Mouse (Mus musculus): ENCODE results near the gene Ift122. TPM values are rescaled to one million over a fixed set of nuclear protein-coding genes. Genes with fewer than 3 reads are reported as not detected.

Gene Ift122
- polyA plus RNA-seq, 1 experiment from 2014 or later, result 2.2 TPM

GRCm38 (mm10) chr6:115961743-115962142 is 108.5 kb downstream of the Ift122 start:
- ATAC-seq (ENCODE audit: insufficient read depth), result no peak
- H3K9ac ChIP-seq, result no peak overlapping the region
- no peaks in the 10 kb centered on the region for H3K27me3 ChIP-seq
- H3K4me3 ChIP-seq (replicated peaks), result no peak overlapping the region
- H3K36me3 ChIP-seq (replicated peaks), result no peaks in the 10 kb centered on the region
- no peak overlapping the region for H3K4me2 ChIP-seq
- whole genome bisulfite sequencing (ENCODE audit: insufficient replicate concordance), result 57% methylated on average over 3 of the region's 3 CpGs
- no peaks in the 10 kb centered on the region for H3K9me3 ChIP-seq (replicated peaks)
- H3K27ac ChIP-seq (replicated peaks), result no peak overlapping the region
- 0 out of 2 replicates have a peak, but pooled peaks cover 5% of the 10 kb centered on the region for H3K4me1 ChIP-seq (replicated peaks)

- Histone ChIP-seq H3K27me3 (no peaks in the 10 kb centered on the region), H3K4me2 (no peak overlapping the region), H3K9me3 (replicated peaks) (no peaks in the 10 kb centered on the region), H3K9ac (no peak overlapping the region), H3K4me3 (replicated peaks) (no peak overlapping the region), H3K36me3 (replicated peaks) (no peaks in the 10 kb centered on the region), H3K4me1 (replicated peaks) (no peaks in the 10 kb centered on the region), H3K27ac (replicated peaks) (no peak overlapping the region)
- no peak for ATAC-seq (ENCODE audit: insufficient read depth)
- 66% methylated on average over 23 of the region's 23 CpGs for WGBS (ENCODE audit: insufficient replicate concordance)
These were observed 109.3 kb downstream of the Ift122 start for GRCm38 (mm10) chr6:115962439-115963085.

GRCm38 (mm10) chr6:115963656-115964055 is 110.4 kb downstream of the Ift122 start:
- no peak overlapping the region for H3K4me2 ChIP-seq
- no peak overlapping the region for H3K27ac ChIP-seq (replicated peaks)
- no peak for ATAC-seq (ENCODE audit: insufficient read depth)
- WGBS (ENCODE audit: insufficient replicate concordance), result 77% methylated on average over 9 of the region's 9 CpGs
- no peak overlapping the region for H3K9ac ChIP-seq
- no peaks in the 10 kb centered on the region for H3K9me3 ChIP-seq (replicated peaks)
- no peaks in the 10 kb centered on the region for H3K36me3 ChIP-seq (replicated peaks)
- no peaks in the 10 kb centered on the region for H3K27me3 ChIP-seq
- H3K4me1 ChIP-seq (replicated peaks), result 0 out of 2 replicates have a peak, but pooled peaks cover 8% of the 10 kb centered on the region
- no peak overlapping the region for H3K4me3 ChIP-seq (replicated peaks)

DNA sequence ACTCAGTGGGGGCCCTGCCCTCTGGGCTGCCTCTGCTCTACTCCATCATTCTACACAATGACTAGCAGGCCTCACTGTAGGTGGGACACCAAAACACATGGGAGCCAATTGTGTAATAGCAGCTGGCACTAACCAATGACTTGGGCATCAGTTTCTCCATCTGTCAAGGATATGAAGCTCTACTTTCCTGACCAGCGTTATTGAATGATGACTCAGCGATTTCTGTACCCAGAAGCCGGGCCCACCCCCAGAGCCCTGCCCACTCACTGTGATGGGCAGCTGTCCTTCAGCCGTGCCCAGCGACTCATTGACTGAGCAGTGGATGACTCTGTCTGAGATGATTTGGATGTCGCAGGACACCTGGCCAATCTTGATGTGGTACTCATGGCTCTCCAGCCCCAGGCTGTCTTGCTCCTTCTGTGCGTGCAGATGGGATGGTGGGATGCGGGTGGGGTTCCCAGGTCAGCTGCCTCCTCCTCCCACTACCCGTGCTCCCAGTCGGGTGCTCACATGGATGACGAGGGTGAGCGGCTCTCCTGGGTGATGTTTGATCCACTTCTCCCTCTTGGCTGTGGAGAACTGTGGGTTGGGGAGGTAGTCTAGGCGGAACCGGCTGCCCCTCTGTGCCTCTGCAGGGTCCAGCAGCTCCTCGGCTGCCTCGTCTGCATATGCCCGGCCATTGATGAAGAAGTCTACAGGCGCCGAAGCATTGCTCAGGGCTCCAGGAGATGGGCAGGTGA is 113.1 kb downstream of the Ift122 start:
- peaks cover 9% of the 10 kb centered on the region; the same call in 1 of the 2 replicates for H3K4me1 ChIP-seq (replicated peaks)
- H3K36me3 ChIP-seq (replicated peaks), result no peaks in the 10 kb centered on the region
- H3K27me3 ChIP-seq, result no peaks in the 10 kb centered on the region
- no peak overlapping the region for H3K27ac ChIP-seq (replicated peaks)
- H3K9me3 ChIP-seq (replicated peaks), result no peaks in the 10 kb centered on the region
- no peak overlapping the region for H3K4me3 ChIP-seq (replicated peaks)
- H3K9ac ChIP-seq, result no peak overlapping the region
- no peak for ATAC-seq (ENCODE audit: insufficient read depth)
- 76% methylated on average over 19 of the region's 19 CpGs for WGBS (ENCODE audit: insufficient replicate concordance)
- no peak overlapping the region for H3K4me2 ChIP-seq

DNA sequence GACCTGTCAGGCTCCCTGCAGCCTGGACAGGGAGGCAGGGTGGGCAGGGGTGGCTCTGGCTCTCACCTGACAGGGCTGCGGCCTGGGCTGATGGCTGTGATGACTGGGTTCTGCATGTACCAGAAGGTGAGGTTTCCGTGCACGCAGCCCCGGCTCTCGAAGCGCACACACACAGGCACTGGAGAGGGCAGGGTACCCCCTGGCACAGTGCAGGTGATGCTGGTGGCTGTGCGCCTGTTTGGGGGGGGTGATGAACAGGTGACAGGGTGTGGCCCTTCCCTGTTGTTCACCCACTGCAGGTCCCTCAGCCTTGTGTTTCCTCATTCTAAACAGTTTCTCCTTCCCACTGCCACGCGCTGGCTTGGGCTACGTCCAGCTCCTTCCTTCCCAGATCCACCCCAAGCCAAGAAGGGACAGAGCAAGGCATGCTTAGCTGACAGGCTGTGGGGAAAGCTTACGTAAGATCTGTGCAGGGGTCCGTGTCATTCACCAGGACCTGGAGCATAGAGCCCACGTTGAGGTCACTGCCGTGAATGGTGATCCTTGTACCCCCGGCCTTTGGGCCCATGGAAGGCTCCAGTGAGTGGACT is 114.1 kb downstream of the Ift122 start:
- H3K4me2 ChIP-seq, result no peak overlapping the region
- no peaks in the 10 kb centered on the region for H3K36me3 ChIP-seq (replicated peaks)
- no peak overlapping the region for H3K9ac ChIP-seq
- no peak for ATAC-seq (ENCODE audit: insufficient read depth)
- peaks cover 10% of the 10 kb centered on the region for H3K4me1 ChIP-seq (replicated peaks)
- no peak overlapping the region for H3K4me3 ChIP-seq (replicated peaks)
- H3K27me3 ChIP-seq, result no peaks in the 10 kb centered on the region
- no peaks in the 10 kb centered on the region for H3K9me3 ChIP-seq (replicated peaks)
- H3K27ac ChIP-seq (replicated peaks), result no peak overlapping the region
- WGBS (ENCODE audit: insufficient replicate concordance), result 81% methylated on average over 15 of the region's 15 CpGs

GRCm38 (mm10) chr6:115968086-115968485 is 114.8 kb downstream of the Ift122 start:
- Histone ChIP-seq H3K27ac (replicated peaks) (no peak overlapping the region), H3K9ac (no peak overlapping the region), H3K4me1 (replicated peaks) (peaks cover 13% of the 10 kb centered on the region), H3K27me3 (no peaks in the 10 kb centered on the region), H3K4me3 (replicated peaks) (no peak overlapping the region), H3K4me2 (no peak overlapping the region), H3K36me3 (replicated peaks) (no peaks in the 10 kb centered on the region), H3K9me3 (replicated peaks) (no peaks in the 10 kb centered on the region)
- ATAC-seq (ENCODE audit: insufficient read depth), result no peak
- 63% methylated on average over 5 of the region's 5 CpGs for WGBS (ENCODE audit: insufficient replicate concordance)

DNA sequence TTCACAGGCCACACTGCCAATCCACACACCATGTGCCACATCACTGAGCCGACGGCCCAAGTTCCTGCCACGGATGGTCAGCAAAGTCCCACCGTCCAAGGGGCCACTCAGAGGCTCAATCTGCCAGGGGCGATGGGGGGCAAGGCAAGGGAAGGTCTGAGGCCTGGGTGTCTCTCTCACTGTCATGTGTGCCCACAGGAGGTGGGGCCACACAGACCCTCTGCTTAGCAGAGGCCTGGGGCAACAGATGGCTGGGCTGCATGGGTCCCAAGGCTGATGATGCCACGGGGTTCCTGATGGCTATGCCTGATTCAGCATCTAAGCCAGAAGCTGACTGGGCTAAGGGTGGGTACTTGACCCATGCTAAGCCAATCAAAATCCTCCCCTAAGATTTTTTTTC is 115.4 kb downstream of the Ift122 start:
- Histone ChIP-seq H3K4me1 (replicated peaks) (peaks cover 16% of the 10 kb centered on the region), H3K9ac (no peak overlapping the region), H3K36me3 (replicated peaks) (no peaks in the 10 kb centered on the region), H3K27ac (replicated peaks) (no peak overlapping the region), H3K4me3 (replicated peaks) (no peak overlapping the region), H3K4me2 (no peak overlapping the region), H3K27me3 (no peaks in the 10 kb centered on the region), H3K9me3 (replicated peaks) (no peaks in the 10 kb centered on the region)
- WGBS (ENCODE audit: insufficient replicate concordance), result 76% methylated on average over 6 of the region's 6 CpGs
- no peak for ATAC-seq (ENCODE audit: insufficient read depth)

GRCm38 (mm10) chr6:115969103-115969502 is 115.8 kb downstream of the Ift122 start:
- no peaks in the 10 kb centered on the region for H3K9me3 ChIP-seq (replicated peaks)
- no peaks in the 10 kb centered on the region for H3K36me3 ChIP-seq (replicated peaks)
- H3K4me3 ChIP-seq (replicated peaks), result no peak overlapping the region
- no peak overlapping the region for H3K27ac ChIP-seq (replicated peaks)
- H3K9ac ChIP-seq, result no peak overlapping the region
- peaks cover 16% of the 10 kb centered on the region for H3K4me1 ChIP-seq (replicated peaks)
- H3K4me2 ChIP-seq, result no peak overlapping the region
- ATAC-seq (ENCODE audit: insufficient read depth), result no peak
- H3K27me3 ChIP-seq, result no peaks in the 10 kb centered on the region
- 54% methylated on average over 9 of the region's 9 CpGs for WGBS (ENCODE audit: insufficient replicate concordance)

DNA sequence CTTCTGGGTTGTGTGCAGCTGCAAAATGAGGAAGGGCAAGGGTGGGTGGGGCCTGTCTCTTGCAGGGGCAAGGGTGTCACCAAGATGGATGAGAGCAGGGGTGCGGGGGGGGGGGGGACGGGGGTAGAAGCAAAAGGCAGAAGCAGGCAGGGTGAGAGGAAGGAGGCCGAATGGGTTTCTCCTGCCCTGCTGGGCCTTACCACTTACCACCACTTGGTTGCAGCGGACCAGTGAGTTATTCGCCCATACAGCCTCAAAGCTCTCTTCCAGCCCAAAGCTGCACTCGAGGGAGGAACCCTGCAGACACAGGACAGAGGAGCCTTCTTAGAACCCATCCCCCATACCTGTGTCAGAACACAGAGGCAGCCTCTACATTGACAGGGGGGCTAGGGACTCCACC is 116.7 kb downstream of the Ift122 start:
- WGBS (ENCODE audit: insufficient replicate concordance), result 38% methylated on average over 6 of the region's 6 CpGs
- no peak overlapping the region for H3K27ac ChIP-seq (replicated peaks)
- H3K4me2 ChIP-seq, result no peak overlapping the region
- H3K4me3 ChIP-seq (replicated peaks), result no peak overlapping the region
- no peaks in the 10 kb centered on the region for H3K27me3 ChIP-seq
- no peaks in the 10 kb centered on the region for H3K9me3 ChIP-seq (replicated peaks)
- H3K4me1 ChIP-seq (replicated peaks), result peaks cover 16% of the 10 kb centered on the region
- H3K9ac ChIP-seq, result no peak overlapping the region
- ATAC-seq (ENCODE audit: insufficient read depth), result no peak
- H3K36me3 ChIP-seq (replicated peaks), result no peaks in the 10 kb centered on the region

DNA sequence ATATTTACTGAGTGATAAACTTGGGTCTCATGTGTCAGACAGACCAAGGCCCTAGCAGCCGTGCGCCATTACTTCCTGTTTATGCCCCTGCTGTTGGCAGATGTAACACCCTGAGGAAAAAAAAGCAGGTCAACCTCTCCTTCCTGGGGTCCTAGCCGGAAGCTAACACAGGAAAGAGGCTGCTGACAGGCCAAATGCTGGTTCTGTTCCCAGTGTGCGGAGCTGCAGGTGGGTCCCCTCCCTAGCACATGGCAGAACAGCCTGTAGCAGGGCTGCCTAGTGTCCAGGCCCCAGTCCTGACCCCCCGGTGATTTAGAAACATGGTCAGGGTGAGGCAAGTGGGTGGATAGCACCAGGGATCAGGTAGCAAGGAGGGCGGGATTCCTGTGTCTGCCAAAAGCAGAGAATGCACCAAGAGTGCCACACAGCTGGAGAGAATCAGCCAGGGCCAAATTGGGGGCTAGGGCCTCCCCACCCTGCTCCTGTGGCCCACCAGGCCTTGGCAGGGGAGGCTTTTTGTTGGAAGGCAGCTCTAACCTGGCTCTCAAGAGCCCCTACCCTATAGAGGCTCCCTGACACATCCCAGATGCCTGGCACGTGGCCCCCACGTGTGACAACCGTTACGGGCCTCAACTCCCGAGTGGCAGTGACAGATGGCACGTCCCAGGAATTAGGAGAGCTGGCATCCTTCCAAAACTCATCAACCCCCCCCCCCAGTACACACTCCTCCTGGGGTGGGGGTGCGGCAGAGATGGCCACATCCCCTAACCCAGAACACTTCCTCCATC is 118.2 kb downstream of the Ift122 start:
- 60% methylated on average over 13 of the region's 13 CpGs for WGBS (ENCODE audit: insufficient replicate concordance)
- H3K9ac ChIP-seq, result no peak overlapping the region

More for the DNA sequence above, 118.2 kb downstream of the Ift122 start:
- no peak for ATAC-seq (ENCODE audit: insufficient read depth)
- H3K27me3 ChIP-seq, result no peaks in the 10 kb centered on the region
- no peak overlapping the region for H3K27ac ChIP-seq (replicated peaks)
- peaks cover 16% of the 10 kb centered on the region for H3K4me1 ChIP-seq (replicated peaks)
- no peaks in the 10 kb centered on the region for H3K9me3 ChIP-seq (replicated peaks)
- H3K4me3 ChIP-seq (replicated peaks), result no peak overlapping the region
- H3K4me2 ChIP-seq, result no peak overlapping the region
- no peaks in the 10 kb centered on the region for H3K36me3 ChIP-seq (replicated peaks)

Measured in liver, embryonic 15.5 days (tissue).